ENCODE assay signal across 9 mouse cellular contexts in genomic region chr11:98785772-98786281, GRCm38 (mm10). TPM values are rescaled to one million over a fixed set of nuclear protein-coding genes. Genes with fewer than 3 reads are reported as not detected.
DNase-seq lines count a peak whose midpoint lies in the region; ATAC-seq lines count a peak whose summit lies in the region.
"Had no signal": no experiment of that assay in that cellular context is flagged by ENCODE, and none has a peak within 500 bp of the region (broad histone marks: within the 10 kb centered on the region; RNA-seq: fewer than 3 reads in every experiment).

No protein-coding gene starts in this region.

- H3K4me2 ChIP-seq in intestine, embryonic 14.5 days (ENCODE audit: low read length), result peak overlapping the region; percentile 44
- H3K4me2 ChIP-seq in midbrain, embryonic 11.5 days, result 0 out of 2 replicates have a peak overlapping the region, but pooled peaks have one; percentile 12

- H3K4me1 ChIP-seq in intestine, embryonic 14.5 days (replicated peaks; ENCODE audit: control insufficient read depth, insufficient read depth, low read length), result peaks cover 66% of the 10 kb centered on the region
- peaks cover 39% of the 10 kb centered on the region for H3K4me1 ChIP-seq in midbrain, embryonic 11.5 days (ENCODE audit: control insufficient read depth, insufficient read depth, low read length)

- no peak for ATAC-seq in intestine, embryonic 14.5 days (replicated peaks; ENCODE audit: low FRiP score, low TSS enrichment, low read depth)
- no peak for ATAC-seq in midbrain, embryonic 11.5 days (ENCODE audit: low FRiP score)

- H3K9me3 ChIP-seq in intestine, embryonic 14.5 days (ENCODE audit: control insufficient read depth, low read length), result no peaks in the 10 kb centered on the region
- H3K9me3 ChIP-seq in midbrain, embryonic 11.5 days (ENCODE audit: control insufficient read depth, low read length), result no peaks in the 10 kb centered on the region
- H3K9me3 ChIP-seq: G1E had no signal

- 8% methylated on average over 12 of the region's 12 CpGs for WGBS in intestine, embryonic 14.5 days
- 11% methylated on average over 12 of the region's 12 CpGs for WGBS in midbrain, embryonic 11.5 days

- intact Hi-C loops in left cerebral cortex, postnatal 4 days (cut with DNase I), result loop anchor here (2.0 to 5.0 kb wide), 3 partner anchors 43 to 84 kb away; partner anchors contain the start of gene Csf3

- H3K27me3 ChIP-seq in intestine, embryonic 14.5 days (replicated peaks; ENCODE audit: control insufficient read depth, insufficient read depth, low read length), result no peaks in the 10 kb centered on the region
- no peaks in the 10 kb centered on the region for H3K27me3 ChIP-seq in midbrain, embryonic 11.5 days (ENCODE audit: control insufficient read depth, insufficient read depth, low read length)

- no peaks in the 10 kb centered on the region for H3K36me3 ChIP-seq in intestine, embryonic 14.5 days (ENCODE audit: control insufficient read depth, insufficient read depth, low read length)
- H3K36me3 ChIP-seq in midbrain, embryonic 11.5 days (ENCODE audit: control insufficient read depth, insufficient read depth, low read length), result no peaks in the 10 kb centered on the region
- H3K36me3 ChIP-seq: G1E had no signal

- no peak overlapping the region for H3K4me3 ChIP-seq in intestine, embryonic 14.5 days (ENCODE audit: low read depth, low read length)
- H3K4me3 ChIP-seq in midbrain, embryonic 11.5 days (ENCODE audit: low read depth, low read length), result no peak overlapping the region

- H3K9ac ChIP-seq in intestine, embryonic 14.5 days (ENCODE audit: low read length), result 0 out of 2 replicates have a peak overlapping the region, but pooled peaks have one; percentile 27
- H3K9ac ChIP-seq in midbrain, embryonic 11.5 days (ENCODE audit: low read length), result no peak overlapping the region

- H3K27ac ChIP-seq in intestine, embryonic 14.5 days (ENCODE audit: low read depth), result peak overlapping the region; percentile 91
- H3K27ac ChIP-seq in midbrain, embryonic 11.5 days (ENCODE audit: low read depth, low read length), result no peak overlapping the region

- peak; percentile 77 to 79 for DNase-seq in left cerebral cortex, adult 18-20 months (ENCODE audit: low spot score in 2 of 2)
- no peak for DNase-seq in left cerebral cortex, adult 11 months (ENCODE audit: low spot score)
- DNase-seq in embryo, embryonic 10 days (ENCODE audit: low spot score), result peak; percentile 83
- peak; percentile 86 for DNase-seq in gastrocnemius, postnatal 25 days
- DNase-seq in intestine, embryonic 14.5 days (ENCODE audit: low spot score), result no peak
- peak; percentile 86 for DNase-seq in left cerebral cortex, postnatal 4 days
- peak; percentile 92 for DNase-seq in midbrain, embryonic 11.5 days (ENCODE audit: low spot score, missing footprints)
- peak; percentile 68 to 73 for DNase-seq in spleen, postnatal 36 days (ENCODE audit: low spot score in 2 of 2)

RNA-seq across cellular contexts. Expression of gene Msl1, which starts 9.5 kb away (rescaled TPM):
- 100 to 1,000 TPM; 182 to 185 TPM for total RNA-seq in left cerebral cortex, adult 18-20 months (2021)
- total RNA-seq in gastrocnemius, postnatal 25 days (2021), result 10 to 100 TPM; 51.3 to 63.6 TPM
- 17.5 and 19.1 TPM in 2 replicates for polyA plus RNA-seq in intestine, embryonic 14.5 days (2014; fragmentation: Nextera tagmentation; extraction: Ambion mirVana)
- 100 to 1,000 TPM; 163 to 166 TPM for total RNA-seq in left cerebral cortex, postnatal 4 days (2021)
- polyA plus RNA-seq in midbrain, embryonic 11.5 days (2014; fragmentation: Nextera tagmentation; extraction: Ambion mirVana), result 24.0 and 25.1 TPM in 2 replicates

RNA-seq across cellular contexts. Expression of gene Nr1d1, which starts 10.7 kb away (rescaled TPM):
- total RNA-seq in left cerebral cortex, adult 18-20 months (2021), result 100 to 1,000 TPM in 1 of 2 experiments, 10 to 100 TPM in 1; 87.2 to 122 TPM
- total RNA-seq in gastrocnemius, postnatal 25 days (2021), result 100 to 1,000 TPM in 1 of 2 experiments, 10 to 100 TPM in 1; 98.0 to 119 TPM
- 2.5 and 2.8 TPM in 2 replicates for polyA plus RNA-seq in intestine, embryonic 14.5 days (2014; fragmentation: Nextera tagmentation; extraction: Ambion mirVana)
- 10 to 100 TPM; 31.9 TPM for total RNA-seq in left cerebral cortex, postnatal 4 days (2021)
- polyA plus RNA-seq in midbrain, embryonic 11.5 days (2014; fragmentation: Nextera tagmentation; extraction: Ambion mirVana), result 0.93 and 1.2 TPM in 2 replicates

RNA-seq across cellular contexts. Expression of gene Casc3, which starts 18.9 kb away (rescaled TPM):
- total RNA-seq in left cerebral cortex, adult 18-20 months (2021), result 10 to 100 TPM; 53.0 to 57.3 TPM
- total RNA-seq in gastrocnemius, postnatal 25 days (2021), result 10 to 100 TPM; 13.9 to 15.0 TPM
- polyA plus RNA-seq in intestine, embryonic 14.5 days (2014; fragmentation: Nextera tagmentation; extraction: Ambion mirVana), result 34.5 and 37.3 TPM in 2 replicates
- total RNA-seq in left cerebral cortex, postnatal 4 days (2021), result 10 to 100 TPM; 61.0 to 67.1 TPM
- polyA plus RNA-seq in midbrain, embryonic 11.5 days (2014; fragmentation: Nextera tagmentation; extraction: Ambion mirVana), result 51.9 and 53.1 TPM in 2 replicates

RNA-seq across cellular contexts. Expression of gene Thra, which starts 45.4 kb away (rescaled TPM):
- 100 to 1,000 TPM; 708 to 832 TPM for total RNA-seq in left cerebral cortex, adult 18-20 months (2021)
- total RNA-seq in gastrocnemius, postnatal 25 days (2021), result 10 to 100 TPM; 75.4 to 89.1 TPM
- polyA plus RNA-seq in intestine, embryonic 14.5 days (2014; fragmentation: Nextera tagmentation; extraction: Ambion mirVana), result 60.7 and 63.8 TPM in 2 replicates
- 1,000 to 10,000 TPM; 1,274 to 1,289 TPM for total RNA-seq in left cerebral cortex, postnatal 4 days (2021)
- 21.9 and 23.7 TPM in 2 replicates for polyA plus RNA-seq in midbrain, embryonic 11.5 days (2014; fragmentation: Nextera tagmentation; extraction: Ambion mirVana)

RNA-seq across cellular contexts. Expression of gene Rapgefl1, which starts 50.8 kb away (rescaled TPM):
- total RNA-seq in left cerebral cortex, adult 18-20 months (2021), result 100 to 1,000 TPM; 133 to 139 TPM
- total RNA-seq in gastrocnemius, postnatal 25 days (2021), result under 1 TPM; 0.23 to 0.40 TPM
- 1.5 and 2.2 TPM in 2 replicates for polyA plus RNA-seq in intestine, embryonic 14.5 days (2014; fragmentation: Nextera tagmentation; extraction: Ambion mirVana)
- 10 to 100 TPM; 87.3 to 91.8 TPM for total RNA-seq in left cerebral cortex, postnatal 4 days (2021)
- polyA plus RNA-seq in midbrain, embryonic 11.5 days (2014; fragmentation: Nextera tagmentation; extraction: Ambion mirVana), result 1.6 and 1.8 TPM in 2 replicates

Comparison
In these comparisons a context has a peak if more than half of its experiments do, and no peak if none do; other contexts are left out.
1. DNase-seq: peak in left cerebral cortex, adult 18-20 months (2 of 2), embryo, embryonic 10 days (single experiment), gastrocnemius, postnatal 25 days (single experiment), left cerebral cortex, postnatal 4 days (single experiment), midbrain, embryonic 11.5 days (single experiment) and spleen, postnatal 36 days (2 of 2); none in left cerebral cortex, adult 11 months (single experiment) and intestine, embryonic 14.5 days (single experiment).